Mouse (Mus musculus) heart, postnatal 0 days (tissue): Measurements from ENCODE around the gene Pde4c.

Experiments used
- CTCF ChIP-seq: IDR thresholded peaks from 2 replicates; pipeline ENCODE4 v1.5.1; 2016; ENCODE audit warnings: antibody characterized with exemption, control low read depth, low read depth
- EP300 ChIP-seq: IDR thresholded peaks from 2 replicates; pipeline ENCODE4 v1.6.1; 2016; ENCODE audit warnings: antibody characterized with exemption, low read depth

DNA sequence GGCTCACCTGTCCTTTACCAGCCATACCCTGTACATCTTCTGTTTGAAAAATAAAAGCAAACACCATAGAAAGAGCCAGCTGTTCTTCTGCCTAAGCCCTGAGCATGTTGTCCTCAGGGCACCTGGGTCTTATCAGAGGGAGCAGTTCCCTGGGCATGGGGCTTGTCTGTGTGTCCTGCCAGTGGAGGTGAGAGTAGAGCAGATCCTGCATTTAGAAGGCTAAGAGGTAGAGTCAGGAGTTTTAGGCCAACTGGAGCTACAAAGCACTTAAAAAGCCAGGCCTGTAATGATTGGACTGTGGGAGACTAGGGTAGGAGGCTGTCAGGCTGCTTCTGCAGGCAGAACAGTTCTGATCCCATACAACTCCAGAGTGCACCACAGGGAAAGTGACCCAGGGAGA is 44.8 kb upstream of the Pde4c start:
- TF ChIP-seq CTCF (no peak), EP300 (no peak)
